Mouse (Mus musculus): ENCODE data around the gene 4930469K13Rik.
A peak's percentile ranks its signal among the peaks of the same experiment; 100 is the strongest.

The 4930469K13Rik gene

DNA sequence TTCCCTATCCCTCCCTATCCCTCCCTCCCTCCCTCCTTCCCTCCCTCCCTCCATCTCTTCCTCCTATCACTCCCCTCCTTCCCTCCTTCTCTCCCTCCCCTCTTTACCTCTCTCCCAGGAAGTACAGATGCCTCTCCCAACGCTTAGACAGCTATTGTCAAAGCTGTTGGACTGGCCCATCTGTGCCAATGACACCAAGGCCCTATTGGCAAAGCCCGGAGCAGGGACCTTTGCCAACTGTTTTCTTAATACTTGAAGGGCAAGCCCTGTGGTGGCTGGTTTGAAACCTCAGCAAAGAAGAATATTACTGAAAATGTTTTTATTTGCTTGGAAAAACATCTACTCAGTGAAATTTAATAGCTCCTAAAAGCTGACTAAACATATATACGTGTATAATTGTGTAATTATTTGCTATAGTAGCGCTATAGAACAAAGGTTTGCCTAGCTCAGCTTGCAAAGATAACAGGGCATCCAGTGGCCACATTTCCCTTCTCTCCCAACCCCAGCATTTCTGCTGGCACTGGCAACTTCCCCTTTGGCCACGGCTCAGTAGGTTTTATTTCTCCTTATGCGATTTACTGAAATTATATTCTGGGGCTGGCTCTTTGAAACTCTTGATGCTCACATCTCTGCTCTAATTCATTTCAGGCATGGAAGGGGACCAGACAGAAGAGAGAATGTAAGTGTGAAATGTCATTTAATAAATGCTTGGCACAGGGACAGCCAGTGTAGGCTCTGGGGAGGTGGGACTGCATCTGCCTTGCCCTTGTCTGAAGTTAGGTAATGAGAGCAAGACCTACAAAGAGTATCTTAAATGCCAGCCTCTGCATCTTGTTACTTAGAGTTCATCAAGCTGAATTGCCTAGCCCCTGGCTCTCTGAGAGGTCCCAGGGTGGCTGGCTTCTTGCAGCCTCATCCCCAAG lies 18.6 kb downstream of the 4930469K13Rik start:
- no peak for DNase-seq (ENCODE audit: low read depth, low spot score)

GRCm38 (mm10) chr11:34078581-34078980 lies 19.8 kb downstream of the 4930469K13Rik start:
- no peak for DNase-seq (ENCODE audit: low read depth, low spot score)

- DNase-seq (ENCODE audit: low read depth, low spot score), result no peak
These were observed 20.5 kb downstream of the 4930469K13Rik start for GRCm38 (mm10) chr11:34077870-34078269.

DNA sequence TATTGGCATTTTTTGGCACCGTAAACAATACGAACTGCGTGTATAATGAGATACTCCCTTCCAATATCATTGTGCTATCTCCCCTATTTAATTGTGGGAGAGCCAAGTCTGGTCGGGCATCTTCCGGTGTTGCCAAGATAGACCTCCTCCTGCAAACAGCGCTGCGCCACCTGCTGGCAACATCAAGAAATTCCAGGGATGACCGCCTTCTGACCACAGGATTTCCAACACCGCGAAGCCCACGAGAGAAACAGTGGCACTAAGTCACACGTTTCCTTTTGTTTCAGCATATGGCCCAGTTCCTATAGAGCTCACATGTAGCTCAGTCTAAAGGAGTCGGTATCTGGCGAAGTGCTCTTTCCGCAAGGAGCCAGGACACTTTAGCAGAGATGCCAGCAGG lies 24.6 kb downstream of the 4930469K13Rik start:
- peak; percentile 72 for DNase-seq (ENCODE audit: low read depth, low spot score)

- DNase-seq (ENCODE audit: low read depth, low spot score), result no peak
These were observed 26.0 kb downstream of the 4930469K13Rik start for GRCm38 (mm10) chr11:34072309-34072708.

DNA sequence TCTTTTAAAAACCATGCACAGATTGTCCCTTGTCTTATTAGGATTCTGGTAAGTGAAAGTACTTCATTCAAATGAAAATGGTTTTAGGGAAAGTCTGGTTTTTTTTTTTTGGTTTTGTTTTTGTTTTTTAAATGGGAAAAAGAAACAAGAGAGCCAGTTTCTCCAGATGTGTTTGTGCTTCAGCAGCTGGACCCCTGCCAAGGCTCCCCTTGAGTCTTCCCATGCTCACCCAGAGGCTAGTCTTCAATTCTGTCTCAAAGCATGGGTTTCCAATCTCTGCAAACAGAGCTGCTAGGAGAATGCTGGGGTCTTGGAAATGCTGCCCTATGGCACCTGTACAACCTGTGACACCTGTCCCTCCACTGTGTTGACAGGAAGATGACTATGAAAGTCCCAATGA lies 27.8 kb downstream of the 4930469K13Rik start:
- DNase-seq (ENCODE audit: low read depth, low spot score), result no peak

DNA sequence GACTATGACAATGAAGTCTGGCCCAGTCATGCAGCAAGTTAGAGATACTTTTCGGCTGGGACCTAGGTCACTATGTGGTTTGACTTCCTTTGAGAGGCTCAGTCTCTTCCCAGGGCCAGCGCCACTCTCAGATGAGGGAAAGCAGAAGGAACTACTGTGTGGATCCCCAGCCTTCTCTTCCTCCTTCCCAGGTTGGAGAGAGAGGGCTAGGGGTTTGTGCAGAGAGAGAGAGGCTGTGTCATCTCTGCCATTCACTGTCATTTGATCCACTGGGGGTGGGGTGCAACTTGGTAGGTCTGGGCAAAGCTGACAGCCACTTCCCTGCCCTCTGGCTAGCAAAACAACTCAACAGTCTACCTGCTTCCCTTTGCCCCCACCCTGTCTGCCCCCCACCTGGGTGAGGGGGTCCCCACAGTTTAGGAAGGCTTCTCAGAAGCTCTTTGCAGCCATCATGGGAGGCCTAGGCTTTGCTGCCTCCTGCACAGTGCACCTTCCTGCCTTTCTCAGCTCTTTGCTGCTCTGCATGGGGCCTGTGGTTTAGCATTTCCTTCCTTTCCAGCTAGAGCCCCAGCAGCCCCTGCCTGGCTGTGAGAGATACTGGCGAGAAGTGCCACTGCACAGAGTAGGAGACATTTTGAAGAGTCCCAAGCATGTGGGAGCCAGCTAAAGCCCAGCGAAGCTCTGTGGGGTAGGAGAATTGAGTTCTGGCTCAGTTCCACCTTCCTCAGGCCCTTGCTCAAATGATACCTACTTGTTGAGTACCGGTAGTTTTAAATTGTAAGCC lies 34.5 kb downstream of the 4930469K13Rik start:
- no peak for DNase-seq (ENCODE audit: low read depth, low spot score)

DNA sequence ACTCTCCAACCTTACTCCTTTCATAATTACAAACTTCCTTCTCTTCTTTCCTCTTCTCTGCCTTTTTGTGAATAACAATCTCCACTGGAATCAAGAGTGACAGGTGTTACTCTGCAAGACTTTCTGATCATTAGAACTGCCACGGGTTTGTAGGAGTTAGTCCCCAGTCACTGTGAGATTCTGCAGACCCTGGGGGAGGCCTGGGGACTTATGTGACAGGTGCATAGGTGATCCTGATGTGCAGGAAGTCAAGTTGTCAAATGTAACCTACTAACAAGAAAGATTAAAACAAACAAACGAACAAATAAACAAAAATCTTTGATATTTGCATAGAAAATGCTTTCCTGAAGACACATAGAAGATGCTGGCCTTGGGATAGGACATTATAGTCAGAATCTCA lies 35.1 kb downstream of the 4930469K13Rik start:
- DNase-seq (ENCODE audit: low read depth, low spot score), result no peak

DNA sequence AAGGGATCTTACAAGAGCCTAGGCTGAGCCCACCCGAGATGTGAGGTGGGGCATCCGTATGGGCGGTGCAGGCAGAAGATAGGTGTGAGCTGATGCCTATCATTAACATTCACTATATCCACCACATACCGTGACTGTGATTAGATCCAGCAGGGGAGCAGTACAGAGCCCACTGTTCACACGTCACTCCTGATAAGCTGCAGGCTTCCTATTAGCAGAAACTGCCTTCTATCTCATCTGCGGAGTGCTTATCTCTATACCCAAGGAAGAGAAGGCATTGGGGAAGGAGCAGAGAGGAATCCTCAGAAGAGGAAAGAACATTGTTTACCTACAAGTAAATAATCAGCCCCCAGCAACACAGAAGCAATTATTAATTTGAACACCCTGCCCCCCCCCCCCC lies 36.6 kb downstream of the 4930469K13Rik start:
- no peak for DNase-seq (ENCODE audit: low read depth, low spot score)

GRCm38 (mm10) chr11:34058960-34059359 lies 39.4 kb downstream of the 4930469K13Rik start:
- no peak for DNase-seq (ENCODE audit: low read depth, low spot score)

- no peak for DNase-seq (ENCODE audit: low read depth, low spot score)
These were observed 40.0 kb downstream of the 4930469K13Rik start for GRCm38 (mm10) chr11:34058332-34058731.

GRCm38 (mm10) chr11:34056715-34057114 lies 41.6 kb downstream of the 4930469K13Rik start:
- DNase-seq (ENCODE audit: low read depth, low spot score), result no peak

GRCm38 (mm10) chr11:34054031-34054727 lies 44.2 kb downstream of the 4930469K13Rik start:
- no peak for DNase-seq (ENCODE audit: low read depth, low spot score)

DNA sequence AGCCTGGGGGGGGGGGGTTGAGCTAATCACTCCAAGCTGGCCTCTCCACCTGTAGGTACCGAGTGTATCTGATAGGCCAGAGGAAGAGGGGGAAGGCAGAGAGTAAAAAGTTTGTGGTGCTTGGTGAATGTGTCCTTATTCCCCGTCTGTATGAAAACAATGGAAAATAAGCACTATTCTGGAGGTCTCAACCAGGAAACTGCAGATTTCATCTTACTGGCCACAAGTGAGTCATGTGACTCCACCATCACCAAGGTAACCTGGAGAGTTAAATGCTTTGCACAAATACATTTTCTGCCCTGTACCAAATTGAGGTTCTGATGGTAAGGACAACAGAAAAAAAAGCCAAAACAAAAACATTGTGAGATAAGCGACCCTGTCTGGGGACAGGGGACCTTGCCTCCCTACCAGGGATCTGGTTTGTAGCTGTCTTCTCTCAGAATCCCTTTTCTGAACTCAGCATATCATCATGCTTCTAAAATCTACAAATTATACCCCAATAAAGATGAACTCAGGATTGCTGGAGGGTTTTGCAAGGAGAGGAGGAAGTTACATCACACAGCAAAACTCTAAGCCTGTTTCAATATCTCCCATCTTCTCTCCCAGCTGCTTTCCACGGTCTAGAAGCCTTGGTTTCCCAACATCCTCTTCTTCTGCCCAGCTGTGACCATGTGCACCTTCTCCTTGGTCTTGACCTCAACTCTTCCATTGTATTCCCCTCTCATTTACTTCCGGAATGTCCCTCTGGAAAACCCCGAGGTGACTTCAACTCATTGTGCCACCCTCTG lies 45.1 kb downstream of the 4930469K13Rik start:
- no peak for DNase-seq (ENCODE audit: low read depth, low spot score)

GRCm38 (mm10) chr11:34050643-34051042 lies 47.7 kb downstream of the 4930469K13Rik start:
- DNase-seq (ENCODE audit: low read depth, low spot score), result no peak

DNA sequence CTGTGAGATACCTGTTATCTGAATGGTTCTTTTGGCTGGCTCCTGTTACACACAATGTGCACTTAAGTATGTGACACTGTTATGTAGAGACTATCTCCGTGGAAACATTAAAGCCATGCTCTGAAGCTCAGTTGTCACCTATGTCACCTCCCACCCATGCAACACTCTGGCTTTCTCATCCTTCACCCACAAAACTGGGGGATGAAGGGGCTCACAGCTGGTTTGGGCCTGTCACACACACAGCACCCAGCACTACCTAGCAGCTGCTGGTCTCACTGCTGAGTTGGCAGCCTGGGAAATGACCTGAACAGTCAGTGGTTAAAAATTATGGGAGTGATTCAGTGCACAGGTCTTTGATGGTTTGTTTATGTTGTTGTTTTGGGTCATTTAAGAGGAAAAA lies 48.3 kb downstream of the 4930469K13Rik start:
- DNase-seq (ENCODE audit: low read depth, low spot score), result no peak

- DNase-seq (ENCODE audit: low read depth, low spot score), result no peak
These were observed 49.3 kb downstream of the 4930469K13Rik start for GRCm38 (mm10) chr11:34049125-34049379.

- no peak for DNase-seq (ENCODE audit: low read depth, low spot score)
These were observed 49.8 kb downstream of the 4930469K13Rik start for GRCm38 (mm10) chr11:34048375-34049124.

DNA sequence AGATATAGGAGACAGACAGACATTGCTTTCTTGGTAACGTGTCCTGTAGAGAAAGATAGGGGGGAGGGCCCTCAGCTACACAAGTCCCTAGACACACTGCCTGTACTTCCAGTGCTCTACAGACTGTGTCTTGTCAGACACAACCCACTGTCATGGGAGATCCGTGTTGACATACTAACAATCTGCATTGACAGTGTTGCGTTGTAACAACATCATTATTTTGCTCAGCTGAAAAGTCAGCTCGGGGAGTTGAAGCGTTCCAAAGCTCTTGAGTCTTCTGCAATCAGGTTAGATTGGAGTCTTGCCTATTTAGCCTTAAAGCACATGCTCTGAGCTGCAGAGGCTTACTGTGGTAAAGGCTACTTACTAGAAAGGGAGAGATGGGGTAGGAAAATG lies 50.8 kb downstream of the 4930469K13Rik start:
- DNase-seq (ENCODE audit: low read depth, low spot score), result no peak

GRCm38 (mm10) chr11:34046767-34047541 lies 51.4 kb downstream of the 4930469K13Rik start, which contains the start of gene Lcp2:
Lcp2 (plus strand) TSS chr11:34046920.
- DNase-seq (ENCODE audit: low read depth, low spot score), result no peak
